Comparison of ENCODE assay signal across 16 mouse cellular contexts in genomic region chr11:30635674-30636073, GRCm38 (mm10).
"Had no signal": no experiment of that assay in that cellular context is flagged by ENCODE, and none has a peak within 500 bp of the region (broad histone marks: within the 10 kb centered on the region; RNA-seq: fewer than 3 reads in every experiment).

No protein-coding gene starts in this region.

- ATAC-seq: hindbrain, embryonic 16.5 days; liver, embryonic 12.5 days; midbrain, embryonic 15.5 days had no signal

- DNase-seq: kidney, adult 11 months; kidney, adult 9 months; kidney, postnatal 36 days; lung, embryonic 14.5 days; lung, postnatal 10 days; lung, postnatal 4 days; thymus, adult 18-20 months; thymus, postnatal 36 days had no signal

- H3K27ac ChIP-seq: kidney, postnatal 0 days; limb, embryonic 15.5 days; liver, embryonic 12.5 days; midbrain, embryonic 10.5 days; midbrain, embryonic 15.5 days; neural tube, embryonic 13.5 days; stomach, postnatal 0 days had no signal

- H3K9ac ChIP-seq: limb, embryonic 15.5 days; liver, embryonic 12.5 days; lung, embryonic 14.5 days; midbrain, embryonic 15.5 days; neural tube, embryonic 13.5 days had no signal

- H3K4me1 ChIP-seq: limb, embryonic 15.5 days; midbrain, embryonic 10.5 days; midbrain, embryonic 15.5 days; neural tube, embryonic 13.5 days had no signal

- H3K4me3 ChIP-seq: limb, embryonic 15.5 days; liver, embryonic 12.5 days; midbrain, embryonic 10.5 days; midbrain, embryonic 15.5 days; neural tube, embryonic 13.5 days had no signal

- H3K27me3 ChIP-seq: limb, embryonic 15.5 days; liver, embryonic 12.5 days; midbrain, embryonic 15.5 days; neural tube, embryonic 13.5 days had no signal

- H3K36me3 ChIP-seq: limb, embryonic 15.5 days; liver, embryonic 12.5 days; midbrain, embryonic 10.5 days; midbrain, embryonic 15.5 days; neural tube, embryonic 13.5 days had no signal

- H3K9me3 ChIP-seq: limb, embryonic 15.5 days; liver, embryonic 12.5 days; midbrain, embryonic 10.5 days; midbrain, embryonic 15.5 days; neural tube, embryonic 13.5 days had no signal

- H3K4me2 ChIP-seq: limb, embryonic 15.5 days; liver, embryonic 12.5 days; lung, embryonic 14.5 days; midbrain, embryonic 15.5 days; neural tube, embryonic 13.5 days had no signal
